Mouse (Mus musculus): ENCODE results near the gene Pml. TPM values are rescaled to one million over a fixed set of nuclear protein-coding genes. Genes with fewer than 3 reads are reported as not detected.
A peak's percentile ranks its signal among the peaks of the same experiment; 100 is the strongest.

Gene Pml
- total and polyA plus RNA-seq, 2 experiments from 2014 or later, result 4.8 to 11.4 TPM

DNA sequence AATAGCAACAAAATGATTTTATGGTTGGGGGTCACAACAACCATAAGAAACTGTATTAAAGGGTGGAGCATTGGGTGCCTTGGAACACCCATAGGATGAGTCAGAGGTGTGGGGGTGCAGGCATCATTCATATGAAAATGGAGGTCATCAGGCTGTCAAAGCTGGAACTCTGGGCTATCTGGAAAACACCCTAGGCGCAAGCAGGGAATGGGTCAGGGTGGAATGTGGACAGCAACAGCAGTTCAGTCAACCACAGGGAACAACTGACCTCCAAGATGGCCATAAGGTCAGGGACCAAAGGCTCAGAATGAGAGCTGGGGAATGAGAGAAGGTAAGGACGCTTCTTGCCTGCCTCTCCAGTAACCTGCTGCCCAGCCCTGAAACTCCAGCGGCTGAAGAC lies 31.0 kb downstream of the Pml start:
- WGBS, result 91% methylated on average over 3 of the region's 3 CpGs
- no peak for TF ChIP-seq CTCF (IDR thresholded peaks at IDR 0.05; ENCODE audit: low read depth)
- H3K36me3 ChIP-seq (ENCODE audit: insufficient read depth, low read length), result no peaks in the 10 kb centered on the region
- H3K4me1 ChIP-seq (ENCODE audit: insufficient read depth, low read length), result no peaks in the 10 kb centered on the region
- no peaks in the 10 kb centered on the region for H3K9me3 ChIP-seq (ENCODE audit: low read length)
- no peak for ATAC-seq
- no peak overlapping the region for H3K4me2 ChIP-seq (ENCODE audit: low read depth, low read length)
- no peak overlapping the region for H3K9ac ChIP-seq (replicated peaks; ENCODE audit: low read length)
- DNase-seq (ENCODE audit: low spot score), result no peak
- no peak overlapping the region for H3K27ac ChIP-seq
- H3K27me3 ChIP-seq (ENCODE audit: insufficient read depth, low read length), result no peaks in the 10 kb centered on the region
- no peak overlapping the region for H3K4me3 ChIP-seq (ENCODE audit: low read length)

GRCm38 (mm10) chr9:58216402-58216801 lies 33.2 kb downstream of the Pml start:
- H3K36me3 ChIP-seq (ENCODE audit: insufficient read depth, low read length), result no peaks in the 10 kb centered on the region
- DNase-seq (ENCODE audit: low spot score), result peak; percentile 75
- TF ChIP-seq CTCF (IDR thresholded peaks at IDR 0.05; ENCODE audit: low read depth), result peak; percentile 80
- no peaks in the 10 kb centered on the region for H3K4me1 ChIP-seq (ENCODE audit: insufficient read depth, low read length)
- H3K27ac ChIP-seq, result no peak overlapping the region
- 0 out of 2 replicates have a peak, but pooled peaks have one; percentile 57 for ATAC-seq
- H3K4me3 ChIP-seq (ENCODE audit: low read length), result no peak overlapping the region
- no peak overlapping the region for H3K4me2 ChIP-seq (ENCODE audit: low read depth, low read length)
- H3K9me3 ChIP-seq (ENCODE audit: low read length), result no peaks in the 10 kb centered on the region
- no peaks in the 10 kb centered on the region for H3K27me3 ChIP-seq (ENCODE audit: insufficient read depth, low read length)
- 43% methylated on average over 6 of the region's 6 CpGs for WGBS
- H3K9ac ChIP-seq (replicated peaks; ENCODE audit: low read length), result no peak overlapping the region

DNA sequence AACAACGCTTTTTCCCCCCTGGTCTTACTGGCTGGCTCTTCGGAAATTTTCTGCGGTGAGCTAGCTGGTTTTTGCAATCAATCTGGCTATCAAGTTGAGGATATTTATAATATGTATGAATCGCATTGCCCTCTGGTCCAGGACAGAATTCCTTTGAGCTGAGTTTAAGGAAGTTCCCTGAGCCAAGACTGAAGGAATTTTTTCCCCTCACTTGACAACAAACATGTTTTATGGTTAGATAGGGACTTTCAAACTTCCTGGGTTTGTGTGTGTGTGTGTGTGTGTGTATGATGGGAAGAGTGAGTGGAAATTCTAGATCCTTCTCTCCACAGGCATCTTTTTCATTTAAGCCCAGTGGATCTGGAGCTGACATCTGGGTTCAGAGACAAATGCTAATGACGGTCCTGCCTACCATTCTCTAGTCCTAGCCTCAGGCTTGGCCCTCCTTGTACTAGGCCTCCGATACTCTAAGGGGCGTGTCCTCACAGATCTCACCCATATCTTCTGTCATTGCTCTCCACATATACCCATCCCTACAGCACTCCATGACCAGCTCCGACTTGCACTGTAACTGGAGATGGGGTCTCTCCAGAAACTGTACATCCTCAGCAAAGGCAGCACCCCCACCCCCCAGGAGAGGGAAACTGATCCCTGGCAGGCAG lies 34.9 kb downstream of the Pml start:
- WGBS, result 63% methylated on average over 8 of the region's 8 CpGs
- no peaks in the 10 kb centered on the region for H3K9me3 ChIP-seq (ENCODE audit: low read length)
- H3K27ac ChIP-seq, result no peak overlapping the region
- no peak overlapping the region for H3K9ac ChIP-seq (replicated peaks; ENCODE audit: low read length)
- ATAC-seq (no peak), DNase-seq (ENCODE audit: low spot score) (no peak)
- H3K4me3 ChIP-seq (ENCODE audit: low read length), result no peak overlapping the region
- no peaks in the 10 kb centered on the region for H3K4me1 ChIP-seq (ENCODE audit: insufficient read depth, low read length)
- TF ChIP-seq CTCF (IDR thresholded peaks at IDR 0.05; ENCODE audit: low read depth), result no peak
- no peaks in the 10 kb centered on the region for H3K27me3 ChIP-seq (ENCODE audit: insufficient read depth, low read length)
- no peak overlapping the region for H3K4me2 ChIP-seq (ENCODE audit: low read depth, low read length)
- no peaks in the 10 kb centered on the region for H3K36me3 ChIP-seq (ENCODE audit: insufficient read depth, low read length)

GRCm38 (mm10) chr9:58213865-58214264 lies 35.7 kb downstream of the Pml start:
- H3K9me3 ChIP-seq (ENCODE audit: low read length), result no peaks in the 10 kb centered on the region
- WGBS, result 35% methylated on average over 5 of the region's 5 CpGs

DNA sequence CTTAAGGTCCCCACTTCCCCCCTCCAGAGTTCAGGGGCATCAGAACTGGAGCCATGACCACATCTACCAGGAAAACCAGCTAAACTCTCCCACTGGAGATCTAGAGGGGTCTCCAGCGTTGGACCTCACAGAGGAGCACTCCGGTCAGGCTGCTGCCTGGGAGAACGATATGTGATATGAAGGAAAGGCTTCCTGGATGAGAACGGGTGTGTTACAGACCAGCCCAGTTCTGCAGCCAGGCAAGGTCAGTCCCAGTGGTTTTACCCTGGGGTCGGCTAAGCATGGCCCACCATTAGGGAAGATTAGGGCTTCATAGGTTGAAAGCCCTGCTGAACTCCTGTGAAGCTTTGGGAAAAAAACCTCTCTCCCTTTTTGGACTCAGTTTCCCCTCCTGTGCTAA lies 36.2 kb downstream of the Pml start:
- Histone ChIP-seq H3K4me3 (ENCODE audit: low read length) (no peak overlapping the region), H3K4me2 (ENCODE audit: low read depth, low read length) (no peak overlapping the region), H3K9me3 (ENCODE audit: low read length) (no peaks in the 10 kb centered on the region), H3K27me3 (ENCODE audit: insufficient read depth, low read length) (no peaks in the 10 kb centered on the region), H3K36me3 (ENCODE audit: insufficient read depth, low read length) (no peaks in the 10 kb centered on the region), H3K4me1 (ENCODE audit: insufficient read depth, low read length) (no peaks in the 10 kb centered on the region), H3K27ac (no peak overlapping the region), H3K9ac (replicated peaks; ENCODE audit: low read length) (no peak overlapping the region)
- DNase-seq (ENCODE audit: low spot score), result no peak
- no peak for TF ChIP-seq CTCF (IDR thresholded peaks at IDR 0.05; ENCODE audit: low read depth)
- no peak for ATAC-seq
- WGBS, result 89% methylated on average over 5 of the region's 5 CpGs

More at GRCm38 (mm10) chr9:58213865-58214264, 35.7 kb downstream of the Pml start:
- DNase-seq (ENCODE audit: low spot score), result no peak
- H3K27me3 ChIP-seq (ENCODE audit: insufficient read depth, low read length), result no peaks in the 10 kb centered on the region
- ATAC-seq, result no peak
- no peaks in the 10 kb centered on the region for H3K4me1 ChIP-seq (ENCODE audit: insufficient read depth, low read length)
- H3K36me3 ChIP-seq (ENCODE audit: insufficient read depth, low read length), result no peaks in the 10 kb centered on the region
- no peak overlapping the region for H3K4me2 ChIP-seq (ENCODE audit: low read depth, low read length)
- TF ChIP-seq CTCF (IDR thresholded peaks at IDR 0.05; ENCODE audit: low read depth), result no peak
- no peak overlapping the region for H3K27ac ChIP-seq
- no peak overlapping the region for H3K4me3 ChIP-seq (ENCODE audit: low read length)
- H3K9ac ChIP-seq (replicated peaks; ENCODE audit: low read length), result no peak overlapping the region

DNA sequence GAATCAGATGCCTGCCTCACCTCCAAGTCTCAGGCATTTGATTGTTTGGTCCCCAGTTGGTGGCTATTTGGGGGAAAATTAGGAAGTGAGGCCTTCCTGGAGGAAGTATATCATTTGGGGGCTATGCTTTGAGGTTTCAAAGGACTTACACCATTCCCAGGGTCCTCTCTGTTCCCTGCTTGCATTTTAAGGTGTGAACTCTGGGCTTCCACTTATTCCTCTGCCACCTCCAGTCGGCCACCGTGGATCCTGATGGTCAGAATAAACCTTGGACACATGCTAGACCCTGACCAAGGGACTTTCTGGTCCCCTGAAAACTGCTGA lies 39.3 kb downstream of the Pml start:
- Histone ChIP-seq H3K9ac (replicated peaks; ENCODE audit: low read length) (no peak overlapping the region), H3K27me3 (ENCODE audit: insufficient read depth, low read length) (no peaks in the 10 kb centered on the region), H3K4me2 (ENCODE audit: low read depth, low read length) (no peak overlapping the region), H3K9me3 (ENCODE audit: low read length) (no peaks in the 10 kb centered on the region), H3K4me1 (ENCODE audit: insufficient read depth, low read length) (0 out of 2 replicates have a peak, but pooled peaks cover 4% of the 10 kb centered on the region), H3K4me3 (ENCODE audit: low read length) (no peak overlapping the region), H3K36me3 (ENCODE audit: insufficient read depth, low read length) (no peaks in the 10 kb centered on the region), H3K27ac (no peak overlapping the region)
- no peak for DNase-seq (ENCODE audit: low spot score)
- no peak for TF ChIP-seq CTCF (IDR thresholded peaks at IDR 0.05; ENCODE audit: low read depth)
- ATAC-seq, result no peak
- WGBS, result 79% methylated on average over 2 of the region's 2 CpGs

GRCm38 (mm10) chr9:58209462-58210303 lies 39.9 kb downstream of the Pml start:
- Histone ChIP-seq H3K4me1 (ENCODE audit: insufficient read depth, low read length) (0 out of 2 replicates have a peak, but pooled peaks cover 4% of the 10 kb centered on the region), H3K4me2 (ENCODE audit: low read depth, low read length) (no peak overlapping the region), H3K27ac (no peak overlapping the region), H3K36me3 (ENCODE audit: insufficient read depth, low read length) (no peaks in the 10 kb centered on the region), H3K27me3 (ENCODE audit: insufficient read depth, low read length) (no peaks in the 10 kb centered on the region), H3K9me3 (ENCODE audit: low read length) (no peaks in the 10 kb centered on the region), H3K4me3 (ENCODE audit: low read length) (no peak overlapping the region), H3K9ac (replicated peaks; ENCODE audit: low read length) (no peak overlapping the region)
- DNase-seq (ENCODE audit: low spot score) (no peak), ATAC-seq (no peak)
- 74% methylated on average over 8 of the region's 8 CpGs for WGBS
- no peak for TF ChIP-seq CTCF (IDR thresholded peaks at IDR 0.05; ENCODE audit: low read depth)

Measured in hindbrain, postnatal 0 days (tissue).